Mouse (Mus musculus) C2C12 (cell line): ENCODE results near the gene Dtx3l.

Source experiments
- CEBPB ChIP-seq: IDR thresholded peaks from one replicate; pipeline ENCODE4 v1.6.1; 2011; ENCODE audit warnings: low read depth, mild to moderate bottlenecking, control low read depth, moderate library complexity
- CTCF ChIP-seq: IDR thresholded peaks from one replicate; pipeline ENCODE4 v1.5.1; 2011; ENCODE audit not compliant: control insufficient read depth, insufficient read depth, insufficient read length
- FOSL1 ChIP-seq: IDR thresholded peaks from one replicate; pipeline ENCODE4 v1.8.0; 2011; ENCODE audit warnings: mild to moderate bottlenecking, low read length; ENCODE audit not compliant: poor library complexity, insufficient read depth, severe bottlenecking
- MAX ChIP-seq: IDR thresholded peaks from one replicate; pipeline ENCODE4 v1.6.1; 2011; ENCODE audit warnings: mild to moderate bottlenecking, control low read depth
- USF1 ChIP-seq: IDR thresholded peaks from one replicate; pipeline ENCODE4 v1.6.1; 2011; ENCODE audit warnings: low read depth, mild to moderate bottlenecking, control low read depth, moderate library complexity

DNA sequence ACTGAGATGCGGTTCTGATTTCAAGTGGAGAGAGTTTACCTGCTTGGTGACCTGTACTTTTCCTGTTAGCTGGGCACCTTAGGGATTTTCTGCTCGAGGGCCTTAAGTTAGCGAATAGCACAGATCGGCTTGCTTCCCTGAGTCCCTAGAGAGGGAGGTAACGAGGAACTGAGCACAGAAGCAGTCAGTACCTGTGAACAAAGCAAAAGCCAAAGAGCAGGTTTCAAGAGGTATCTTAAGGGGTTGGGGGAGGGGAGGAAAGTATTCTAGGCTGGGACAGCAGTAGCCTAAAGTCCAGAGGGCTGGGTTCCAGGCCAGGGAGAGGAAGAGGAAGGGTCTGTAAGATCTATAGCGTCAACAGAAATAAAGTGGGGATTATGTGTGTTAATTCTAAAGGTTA lies 310 bp upstream of the Dtx3l start:
- TF ChIP-seq CTCF (no peak), USF1 (no peak), MAX (no peak), CEBPB (no peak), FOSL1 (no peak)
